Mouse (Mus musculus): ENCODE measurements around the gene Zfp628. TPM values are rescaled to one million over a fixed set of nuclear protein-coding genes. Genes with fewer than 3 reads are reported as not detected.

Gene Zfp628
- total and polyA plus RNA-seq, 3 experiments: 6.8 to 9.4 (median 7.5) TPM

- no peak within 1 kb of the TSS for H3K4me3 ChIP-seq
- 16% methylated on average over 5 of the region's 6 CpGs for WGBS
- DNase-seq: peak; percentile 72
- H3K9ac ChIP-seq (ENCODE audit: low read depth, low read length): 0 out of 2 replicates have a peak within 1 kb of the TSS, but pooled peaks have one; percentile 16
- TF ChIP-seq CTCF (IDR thresholded peaks at IDR 0.05) (no peak), POLR2A (IDR thresholded peaks at IDR 0.05; ENCODE audit: insufficient read depth, low read depth, low read length) (no peak), EP300 (IDR thresholded peaks at IDR 0.05; ENCODE audit: insufficient read depth, low read depth, low read length) (no peak)
- H3K36me3 ChIP-seq (ENCODE audit: control insufficient read depth, insufficient read depth, low read length): no peaks in the 10 kb centered on the region
- H3K27me3 ChIP-seq (ENCODE audit: control insufficient read depth, insufficient read depth, low read length): no peaks in the 10 kb centered on the region
- no peaks in the 10 kb centered on the region for H3K79me2 ChIP-seq (replicated peaks; ENCODE audit: control insufficient read depth, insufficient read depth, low read length)
- peak within 1 kb of the TSS; percentile 68 for H3K27ac ChIP-seq
- intact Hi-C loops (cut with DNase I): no loop called here
- H3K4me1 ChIP-seq (ENCODE audit: control insufficient read depth, insufficient read depth, low read length): peaks cover 15% of the 10 kb centered on the region
These were observed 10.7 kb downstream of the Zfp628 start, which contains the start of gene Ssc5d for GRCm38 (mm10) chr7:4925441-4926381. Ssc5d (plus strand) TSS chr7:4925785.

- Histone ChIP-seq H3K36me3 (ENCODE audit: control insufficient read depth, insufficient read depth, low read length) (no peaks in the 10 kb centered on the region), H3K4me1 (ENCODE audit: control insufficient read depth, insufficient read depth, low read length) (peaks cover 15% of the 10 kb centered on the region), H3K27ac (no peak overlapping the region; the same call in 1 of the 2 replicates), H3K4me3 (no peak overlapping the region), H3K9ac (ENCODE audit: low read depth, low read length) (no peak overlapping the region), H3K27me3 (ENCODE audit: control insufficient read depth, insufficient read depth, low read length) (no peaks in the 10 kb centered on the region), H3K79me2 (replicated peaks; ENCODE audit: control insufficient read depth, insufficient read depth, low read length) (no peaks in the 10 kb centered on the region)
- TF ChIP-seq EP300 (IDR thresholded peaks at IDR 0.05; ENCODE audit: insufficient read depth, low read depth, low read length) (no peak), POLR2A (IDR thresholded peaks at IDR 0.05; ENCODE audit: insufficient read depth, low read depth, low read length) (no peak), CTCF (IDR thresholded peaks at IDR 0.05) (no peak)
- DNase-seq: no peak
- intact Hi-C loops (cut with DNase I): no loop called here
- 80% methylated on average over 16 of the region's 16 CpGs for WGBS
These were observed 11.8 kb downstream of the Zfp628 start for GRCm38 (mm10) chr7:4926849-4927248.

DNA sequence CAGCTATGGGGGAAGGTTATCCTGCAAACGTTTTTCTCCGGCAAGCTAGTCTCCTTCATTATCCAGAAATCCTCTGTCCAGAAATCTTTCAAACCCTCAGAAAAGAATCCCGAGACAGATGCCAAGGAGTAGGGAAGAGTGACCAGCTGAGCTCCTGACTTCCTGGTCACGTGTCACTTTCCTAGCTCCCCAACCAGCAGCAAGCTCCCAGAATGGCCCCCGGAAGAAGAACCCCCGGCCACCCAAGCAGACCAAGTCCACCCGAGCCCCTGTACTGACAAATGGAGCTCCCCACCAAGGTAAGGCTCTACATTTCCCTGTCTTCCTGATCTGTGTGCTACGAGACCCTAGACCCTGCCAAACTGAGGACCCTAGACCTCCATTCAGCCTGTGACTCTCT is 12.7 kb downstream of the Zfp628 start:
- H3K27ac ChIP-seq: no peak overlapping the region; the same call in 1 of the 2 replicates
- WGBS: 63% methylated on average over 8 of the region's 8 CpGs
- intact Hi-C loops (cut with DNase I): no loop called here
- no peak overlapping the region for H3K9ac ChIP-seq (ENCODE audit: low read depth, low read length)
- no peak for TF ChIP-seq CTCF (IDR thresholded peaks at IDR 0.05)
- TF ChIP-seq POLR2A (IDR thresholded peaks at IDR 0.05; ENCODE audit: insufficient read depth, low read depth, low read length): no peak
- TF ChIP-seq EP300 (IDR thresholded peaks at IDR 0.05; ENCODE audit: insufficient read depth, low read depth, low read length): no peak
- no peak for DNase-seq
- peaks cover 13% of the 10 kb centered on the region for H3K4me1 ChIP-seq (ENCODE audit: control insufficient read depth, insufficient read depth, low read length)
- H3K4me3 ChIP-seq: no peak overlapping the region
- H3K27me3 ChIP-seq (ENCODE audit: control insufficient read depth, insufficient read depth, low read length): no peaks in the 10 kb centered on the region
- H3K36me3 ChIP-seq (ENCODE audit: control insufficient read depth, insufficient read depth, low read length): no peaks in the 10 kb centered on the region
- H3K79me2 ChIP-seq (replicated peaks; ENCODE audit: control insufficient read depth, insufficient read depth, low read length): no peaks in the 10 kb centered on the region

- peaks cover 9% of the 10 kb centered on the region for H3K4me1 ChIP-seq (ENCODE audit: control insufficient read depth, insufficient read depth, low read length)
- H3K36me3 ChIP-seq (ENCODE audit: control insufficient read depth, insufficient read depth, low read length): no peaks in the 10 kb centered on the region
- H3K4me3 ChIP-seq: no peak overlapping the region
- DNase-seq: no peak
- intact Hi-C loops (cut with DNase I): no loop called here
- H3K27me3 ChIP-seq (ENCODE audit: control insufficient read depth, insufficient read depth, low read length): no peaks in the 10 kb centered on the region
- no peak overlapping the region for H3K9ac ChIP-seq (ENCODE audit: low read depth, low read length)
- H3K79me2 ChIP-seq (replicated peaks; ENCODE audit: control insufficient read depth, insufficient read depth, low read length): no peaks in the 10 kb centered on the region
- H3K27ac ChIP-seq: no peak overlapping the region
- TF ChIP-seq EP300 (IDR thresholded peaks at IDR 0.05; ENCODE audit: insufficient read depth, low read depth, low read length): no peak
- TF ChIP-seq CTCF (IDR thresholded peaks at IDR 0.05): no peak
- TF ChIP-seq POLR2A (IDR thresholded peaks at IDR 0.05; ENCODE audit: insufficient read depth, low read depth, low read length): no peak
- WGBS: 80% methylated on average over 17 of the region's 17 CpGs
These were observed 13.3 kb downstream of the Zfp628 start for GRCm38 (mm10) chr7:4928323-4928722.

- no peak overlapping the region for H3K4me3 ChIP-seq
- no peaks in the 10 kb centered on the region for H3K79me2 ChIP-seq (replicated peaks; ENCODE audit: control insufficient read depth, insufficient read depth, low read length)
- no peaks in the 10 kb centered on the region for H3K36me3 ChIP-seq (ENCODE audit: control insufficient read depth, insufficient read depth, low read length)
- no peaks in the 10 kb centered on the region for H3K4me1 ChIP-seq (ENCODE audit: control insufficient read depth, insufficient read depth, low read length)
- no peaks in the 10 kb centered on the region for H3K27me3 ChIP-seq (ENCODE audit: control insufficient read depth, insufficient read depth, low read length)
- H3K9ac ChIP-seq (ENCODE audit: low read depth, low read length): no peak overlapping the region
- TF ChIP-seq EP300 (IDR thresholded peaks at IDR 0.05; ENCODE audit: insufficient read depth, low read depth, low read length) (no peak), POLR2A (IDR thresholded peaks at IDR 0.05; ENCODE audit: insufficient read depth, low read depth, low read length) (no peak), CTCF (IDR thresholded peaks at IDR 0.05) (no peak)
- WGBS: 65% methylated on average over 12 of the region's 12 CpGs
- intact Hi-C loops (cut with DNase I): loop anchor here (10.0 kb wide), 1 partner anchor 308 kb away; no protein-coding TSS in a partner anchor
- DNase-seq: no peak
- H3K27ac ChIP-seq: no peak overlapping the region
These were observed 18.1 kb downstream of the Zfp628 start for GRCm38 (mm10) chr7:4933103-4933502.

All from heart, adult 2 months (tissue).